Mouse (Mus musculus): Measurements from ENCODE around the gene Tnks1bp1.

DNA sequence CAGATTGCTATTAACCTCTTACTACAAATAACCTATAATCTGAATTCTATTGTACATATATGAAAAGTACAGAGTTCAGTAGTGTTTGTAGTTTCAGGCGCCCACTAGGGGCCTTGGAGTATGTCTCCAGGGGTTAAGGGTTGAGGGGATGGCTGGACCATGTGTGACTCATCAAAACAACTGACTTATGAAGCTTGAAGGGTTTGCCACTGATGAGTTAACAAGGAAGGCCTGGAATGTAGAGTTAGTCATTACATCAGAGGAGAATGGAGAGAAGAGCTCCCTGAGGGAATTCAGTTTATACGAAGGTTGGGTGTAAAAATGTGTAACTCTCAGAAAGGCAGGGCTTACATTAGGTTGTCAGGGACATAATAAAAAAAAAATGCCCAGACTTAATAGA is 50.2 kb downstream of the Tnks1bp1 start:
- TF ChIP-seq EP300 (optimal IDR thresholded peaks at IDR 0.05) (no peak), CTCF (IDR thresholded peaks at IDR 0.05; ENCODE audit: low read depth) (no peak)

Data from stomach, postnatal 0 days (tissue).